Mouse (Mus musculus): ENCODE measurements around the gene Ncor2.
A peak's percentile ranks its signal among the peaks of the same experiment; 100 is the strongest.
"Not testable (repeated sequence)": the region's sequence is repeated elsewhere in the genome, so short reads cannot be mapped to it uniquely, and the experiment has no call there.

The Ncor2 gene

GRCm38 (mm10) chr5:125179007-125179734, at the start of gene Ncor2:
Ncor2 (minus strand) TSS chr5:125179219.
- peak; percentile 91 for DNase-seq

- no peak for DNase-seq
Observed at GRCm38 (mm10) chr5:125227699-125228098, 48.7 kb upstream of the Ncor2 start.

- DNase-seq: peak; percentile 60
Observed at GRCm38 (mm10) chr5:125226229-125226634, 47.2 kb upstream of the Ncor2 start.

GRCm38 (mm10) chr5:125224925-125225324, 45.9 kb upstream of the Ncor2 start:
- no peak for DNase-seq

- DNase-seq: no peak
Observed at GRCm38 (mm10) chr5:125223961-125224360, 44.9 kb upstream of the Ncor2 start.

GRCm38 (mm10) chr5:125222706-125223105, 43.7 kb upstream of the Ncor2 start:
- no peak for DNase-seq

GRCm38 (mm10) chr5:125221868-125222267, 42.8 kb upstream of the Ncor2 start:
- DNase-seq: no peak

- DNase-seq: no peak
Observed at GRCm38 (mm10) chr5:125217426-125218170, 38.6 kb upstream of the Ncor2 start.

GRCm38 (mm10) chr5:125215930-125216459, 37.0 kb upstream of the Ncor2 start:
- DNase-seq: peak; percentile 52

GRCm38 (mm10) chr5:125215346-125215929, 36.4 kb upstream of the Ncor2 start:
- peak; percentile 87 for DNase-seq

- no peak for DNase-seq
Observed at GRCm38 (mm10) chr5:125214064-125214463, 35.0 kb upstream of the Ncor2 start.

- DNase-seq: not testable (repeated sequence)
Observed at GRCm38 (mm10) chr5:125204910-125205309, 25.9 kb upstream of the Ncor2 start.

GRCm38 (mm10) chr5:125204199-125204815, 25.3 kb upstream of the Ncor2 start:
- DNase-seq: no peak

GRCm38 (mm10) chr5:125203759-125204158, 24.7 kb upstream of the Ncor2 start:
- no peak for DNase-seq

GRCm38 (mm10) chr5:125203099-125203498, 24.1 kb upstream of the Ncor2 start:
- DNase-seq: peak; percentile 40

GRCm38 (mm10) chr5:125202100-125202499, 23.1 kb upstream of the Ncor2 start:
- DNase-seq: no peak

GRCm38 (mm10) chr5:125199086-125199485, 20.1 kb upstream of the Ncor2 start:
- no peak for DNase-seq

GRCm38 (mm10) chr5:125197325-125197724, 18.3 kb upstream of the Ncor2 start:
- DNase-seq: not testable (repeated sequence)

- no peak for DNase-seq
Observed at GRCm38 (mm10) chr5:125196054-125196453, 17.0 kb upstream of the Ncor2 start.

- DNase-seq: no peak
Observed at GRCm38 (mm10) chr5:125195142-125195541, 16.1 kb upstream of the Ncor2 start.

- DNase-seq: no peak
Observed at GRCm38 (mm10) chr5:125193478-125194439, 14.7 kb upstream of the Ncor2 start.

- no peak for DNase-seq
Observed at GRCm38 (mm10) chr5:125191608-125192007, 12.6 kb upstream of the Ncor2 start.

Measured in kidney, postnatal 14 days (tissue).